Mouse (Mus musculus) cerebellum, adult 18-20 months (tissue): ENCODE measurements around the gene Rdh16f2.
"Not testable (repeated sequence)": the region's sequence is repeated elsewhere in the genome, so short reads cannot be mapped to it uniquely, and the experiment has no call there.

Source experiments
- DNase-seq, 2 experiments: peaks; one replicate each; pipeline ENCODE4 v3.0.0; 2021

Rdh16f2 gene

DNA sequence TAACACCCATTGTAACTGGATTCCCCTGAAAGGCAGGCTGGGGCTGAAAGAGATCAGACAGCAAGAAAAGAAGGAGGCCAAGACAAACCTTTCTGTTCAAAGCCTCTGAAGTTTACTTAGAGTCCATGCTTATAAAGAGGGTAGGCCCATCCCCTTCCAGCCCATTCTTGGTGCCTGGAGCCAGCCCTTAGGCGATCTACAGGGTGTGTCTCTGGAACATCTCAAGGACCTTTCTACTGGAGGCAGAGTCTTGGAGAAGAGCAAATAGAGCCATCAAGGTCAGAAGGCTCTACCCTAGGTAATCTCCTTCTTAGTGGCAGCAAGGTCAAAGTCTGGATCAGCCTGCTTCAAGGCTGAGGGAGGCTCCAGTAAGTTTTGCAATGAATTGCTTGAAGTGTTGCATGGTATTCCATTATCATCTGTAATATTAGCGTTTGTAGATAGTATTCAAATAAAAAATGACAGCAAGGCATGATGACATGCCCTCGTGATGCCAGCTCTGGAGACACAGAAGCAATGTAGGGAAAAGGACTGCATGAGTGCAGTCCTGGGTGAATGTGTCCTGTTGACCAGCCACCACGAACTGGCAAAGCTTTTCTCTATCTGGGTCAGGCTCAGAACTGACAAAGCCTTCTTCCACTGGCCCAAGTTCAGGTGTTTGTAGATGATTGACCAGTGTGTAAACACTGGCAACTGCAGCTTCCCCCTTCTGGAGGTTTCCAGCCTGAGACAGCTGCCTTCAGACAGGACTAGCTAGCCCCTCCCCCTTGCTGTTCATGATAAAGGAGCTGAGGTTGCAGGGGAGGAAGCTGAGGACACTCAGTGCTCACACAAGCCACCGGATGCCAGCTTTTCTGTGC is 27.1 kb downstream of the Rdh16f2 start:
- DNase-seq: not testable (repeated sequence)

DNA sequence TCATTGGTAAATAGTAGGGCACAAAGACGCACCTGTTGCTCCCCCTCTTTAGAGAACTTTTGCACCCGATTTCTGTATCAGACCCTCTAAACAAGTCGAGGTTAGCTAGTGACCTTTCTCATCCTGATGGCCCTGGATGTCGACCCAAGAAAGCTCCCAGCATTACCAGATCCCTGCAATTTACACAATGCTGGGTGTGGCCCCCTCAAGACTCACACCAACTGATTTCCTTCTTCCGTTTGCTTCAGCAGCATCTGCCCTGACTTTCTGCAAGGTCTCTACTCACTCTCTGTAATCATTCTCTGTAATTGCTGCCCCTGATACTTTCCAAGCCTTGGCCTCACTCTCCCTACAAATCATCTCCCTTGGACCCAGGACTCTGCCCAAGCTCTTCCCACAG is 30.4 kb downstream of the Rdh16f2 start:
- no peak for DNase-seq

DNA sequence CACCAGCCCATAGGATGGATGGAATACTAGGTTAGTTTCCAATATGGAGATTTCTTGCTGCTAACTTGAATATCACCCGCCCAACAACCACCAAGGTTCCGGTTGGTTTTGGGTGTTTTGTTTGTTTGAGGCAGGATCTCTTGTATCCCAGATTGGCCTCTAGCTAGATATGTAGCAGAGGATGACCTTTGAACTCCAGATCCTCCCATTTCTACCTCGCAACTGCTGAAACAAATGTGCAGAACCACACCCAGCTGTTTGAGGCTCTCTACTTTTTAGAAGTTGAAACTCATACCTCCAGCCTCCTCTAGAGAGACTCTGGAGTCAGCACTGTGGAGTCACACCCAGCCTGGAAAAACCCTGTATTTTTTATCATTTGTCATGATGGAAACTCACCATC is 31.2 kb downstream of the Rdh16f2 start:
- no peak for DNase-seq

DNA sequence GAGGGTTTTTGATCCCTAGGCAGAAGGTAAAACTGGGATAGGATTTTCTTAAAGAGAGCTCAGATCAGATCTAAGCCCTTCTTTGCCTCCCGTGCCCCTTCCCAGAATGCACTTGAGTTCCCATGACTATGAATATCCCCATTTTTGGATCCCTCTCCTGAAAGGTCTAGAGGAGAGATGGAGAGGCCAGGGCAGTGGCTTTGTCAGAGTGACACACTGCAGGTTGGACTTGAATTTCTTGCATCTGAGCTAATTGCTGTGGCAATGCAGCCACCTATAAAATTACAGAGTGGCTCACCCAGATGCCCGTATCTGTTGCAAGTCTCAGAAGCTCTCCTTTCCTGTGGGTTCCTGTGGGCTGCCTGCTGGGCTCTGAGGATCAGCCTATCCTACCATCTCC is 31.9 kb downstream of the Rdh16f2 start, which contains the start of gene Sdr9c7:
TSS of gene Sdr9c7 (plus strand) at position 301 of the 400 bp plus-strand sequence.
- no peak for DNase-seq

DNA sequence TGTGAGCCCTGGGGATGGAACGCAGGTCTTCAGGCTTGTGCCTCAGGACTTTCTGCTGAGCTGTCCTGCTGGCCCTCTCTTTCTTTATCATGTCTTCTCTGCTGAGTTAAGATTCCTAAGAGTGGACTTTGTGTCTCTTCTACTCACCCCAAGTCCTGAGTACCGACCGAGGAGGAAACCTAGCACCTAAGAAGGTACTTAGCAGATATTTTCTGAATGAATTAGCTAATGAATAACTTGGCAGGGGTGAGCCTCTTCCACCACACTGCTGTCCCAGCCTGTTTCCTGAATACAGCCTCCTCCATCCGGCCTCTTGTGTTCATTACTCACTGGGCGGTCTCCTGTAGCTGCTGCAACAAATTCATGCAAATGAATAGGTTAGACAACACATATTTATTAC is 33.5 kb downstream of the Rdh16f2 start:
- DNase-seq: no peak

DNA sequence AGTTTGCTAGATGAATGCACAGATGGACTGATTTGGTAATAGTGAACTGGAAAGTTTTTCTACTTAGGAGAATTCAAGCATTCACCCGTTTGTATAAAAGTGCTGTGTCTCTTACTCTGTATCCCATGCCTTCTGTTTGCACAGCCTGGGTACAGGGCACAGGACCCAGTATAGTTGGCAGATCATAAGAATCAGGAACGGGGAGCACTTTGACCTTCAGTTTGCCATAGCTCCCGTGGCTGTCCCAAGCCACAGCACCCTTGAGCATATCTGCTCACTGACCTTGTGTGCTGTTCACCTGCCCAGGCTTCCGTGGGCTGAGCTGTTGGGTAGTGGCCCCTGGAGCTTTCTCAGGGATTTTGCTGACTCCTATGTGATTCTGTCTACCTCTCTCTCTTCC is 35.5 kb downstream of the Rdh16f2 start:
- no peak for DNase-seq

DNA sequence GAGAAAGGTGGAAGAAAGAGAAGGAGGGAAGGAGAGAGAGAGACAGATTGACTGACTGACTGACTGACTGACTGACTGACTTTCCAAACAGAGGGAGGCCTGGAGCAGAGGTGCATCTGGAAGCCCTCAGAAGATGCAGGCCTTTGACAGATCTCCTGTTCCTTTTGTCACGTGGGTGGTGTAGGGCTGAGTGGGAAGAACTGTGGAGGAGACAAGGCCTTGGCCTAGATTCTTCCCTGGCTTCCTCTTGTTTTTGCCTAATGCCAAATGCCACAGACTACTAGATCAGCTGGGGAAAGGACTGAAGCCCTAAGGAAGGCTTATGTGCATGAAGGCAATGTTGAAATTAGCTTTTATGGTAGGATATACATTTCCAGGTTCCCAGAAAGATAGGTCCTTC is 36.8 kb downstream of the Rdh16f2 start:
- DNase-seq: no peak

DNA sequence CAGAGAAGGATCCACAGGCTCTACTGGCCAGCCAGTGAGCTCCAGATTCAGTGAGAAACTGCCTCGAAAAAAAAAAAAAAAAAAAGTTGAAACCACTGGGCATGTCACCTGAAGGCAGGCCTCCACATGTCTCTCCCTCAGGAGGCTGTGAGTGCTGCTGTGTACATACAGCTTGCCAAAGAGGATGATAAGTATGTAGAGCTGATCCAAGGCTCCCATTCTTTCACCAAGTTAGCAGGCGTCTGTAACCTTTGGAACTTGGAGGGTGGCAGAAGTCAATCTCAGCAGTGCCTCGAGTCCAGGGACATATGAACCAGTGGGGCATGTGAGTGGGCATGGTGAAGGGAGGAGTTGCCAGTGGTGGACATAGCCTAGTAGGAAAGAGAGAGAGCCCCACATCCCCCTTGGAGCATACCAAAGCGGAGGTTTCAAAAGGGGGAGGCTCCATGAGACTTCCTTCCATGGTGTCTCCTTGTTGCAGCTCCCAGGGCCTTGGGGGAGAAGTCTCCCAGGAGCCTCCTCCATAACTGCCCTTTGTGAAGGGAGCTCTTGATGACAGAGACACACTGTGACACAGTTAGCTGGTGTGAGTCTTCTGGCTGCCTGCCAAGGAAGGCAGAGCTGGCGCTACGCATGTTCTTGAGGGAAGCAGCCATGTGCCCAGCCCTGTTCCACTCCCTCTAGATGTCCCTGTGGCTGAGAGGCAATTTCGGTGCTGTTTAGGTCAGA is 38.6 kb downstream of the Rdh16f2 start:
- DNase-seq: peak in 1 of 2 experiments; percentile 3

DNA sequence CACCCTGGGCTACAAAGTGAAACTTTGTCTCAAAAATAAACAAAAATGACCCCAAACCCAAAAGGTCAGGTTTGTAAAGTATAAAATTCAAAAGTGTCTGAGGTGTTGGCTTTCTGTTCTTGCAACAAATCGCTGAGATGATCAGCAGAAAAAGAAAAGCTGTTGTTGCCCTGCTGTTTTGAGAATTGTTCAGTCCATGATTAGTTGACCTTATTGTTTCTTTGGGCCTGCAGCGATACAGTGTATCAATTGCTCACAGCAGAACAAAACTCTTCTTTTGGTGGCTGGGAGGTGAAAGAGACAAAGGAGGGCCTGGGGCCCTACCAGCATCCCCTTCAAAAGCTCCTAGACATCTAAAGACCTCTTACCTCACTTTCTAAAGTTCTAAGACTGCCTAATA is 39.9 kb downstream of the Rdh16f2 start:
- no peak for DNase-seq

DNA sequence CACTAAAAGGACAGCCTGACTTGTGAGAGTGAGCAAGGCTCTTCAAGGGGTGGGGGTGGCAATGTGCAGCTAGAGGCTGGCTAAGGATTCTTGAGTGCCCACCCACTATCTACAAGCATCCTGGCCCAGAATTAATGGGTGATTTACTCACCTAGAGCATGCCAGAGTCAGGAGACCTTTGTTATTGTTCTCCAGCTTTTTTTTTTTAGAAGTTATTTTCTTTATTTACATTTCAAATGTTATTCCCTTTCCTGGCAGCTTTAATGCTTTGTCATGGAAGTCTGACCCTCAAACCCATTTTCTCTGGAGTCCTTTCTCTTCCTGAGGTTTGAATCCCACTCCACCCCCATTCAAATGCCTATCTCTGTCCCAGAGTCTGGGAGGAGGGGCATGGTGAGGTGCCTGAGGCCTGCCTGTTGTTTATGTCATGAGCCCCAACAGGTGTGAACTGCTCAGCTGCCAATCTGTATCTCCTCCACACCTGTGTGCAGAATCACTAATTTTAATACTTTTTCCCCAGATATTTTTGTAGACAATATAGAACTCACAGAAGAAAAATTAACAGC is 41.2 kb downstream of the Rdh16f2 start:
- no peak for DNase-seq

DNA sequence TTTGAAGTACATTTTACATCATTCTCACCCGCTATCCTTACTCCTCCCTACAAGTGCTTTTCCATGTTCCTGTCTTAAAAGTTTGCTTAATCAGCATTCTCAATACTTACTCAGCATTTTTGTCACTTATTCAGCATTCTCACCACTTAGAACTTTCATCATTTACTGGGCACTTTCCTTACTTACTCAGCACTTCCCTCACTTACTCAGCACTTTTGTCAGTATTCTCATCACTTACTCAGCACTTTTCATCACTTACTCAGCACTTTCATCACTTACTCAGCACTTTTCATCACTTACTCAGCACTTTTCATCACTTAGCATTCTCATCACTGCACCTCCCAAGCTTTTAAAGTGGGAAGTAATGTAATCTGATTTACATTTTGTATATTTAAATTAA is 49.3 kb downstream of the Rdh16f2 start:
- DNase-seq: no peak

DNA sequence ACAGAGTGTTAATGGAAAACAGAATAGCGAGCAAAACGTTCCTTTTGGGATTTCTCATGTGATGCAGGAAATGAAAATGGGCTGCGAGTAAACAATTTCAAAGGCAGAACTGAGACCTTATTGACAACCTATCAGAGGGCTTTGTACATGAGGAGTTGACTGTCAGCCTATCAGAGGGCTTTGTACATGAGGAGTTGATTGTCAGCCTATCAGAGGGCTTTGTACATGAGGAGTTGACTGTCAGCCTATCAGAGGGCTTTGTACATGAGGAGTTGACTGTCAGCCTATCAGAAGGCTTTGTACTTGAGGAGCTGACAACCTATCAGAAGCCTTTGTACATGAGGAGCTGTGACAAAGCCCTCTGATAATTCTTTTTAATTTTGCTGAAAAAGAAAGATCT is 50.9 kb downstream of the Rdh16f2 start:
- DNase-seq: not testable (repeated sequence)

DNA sequence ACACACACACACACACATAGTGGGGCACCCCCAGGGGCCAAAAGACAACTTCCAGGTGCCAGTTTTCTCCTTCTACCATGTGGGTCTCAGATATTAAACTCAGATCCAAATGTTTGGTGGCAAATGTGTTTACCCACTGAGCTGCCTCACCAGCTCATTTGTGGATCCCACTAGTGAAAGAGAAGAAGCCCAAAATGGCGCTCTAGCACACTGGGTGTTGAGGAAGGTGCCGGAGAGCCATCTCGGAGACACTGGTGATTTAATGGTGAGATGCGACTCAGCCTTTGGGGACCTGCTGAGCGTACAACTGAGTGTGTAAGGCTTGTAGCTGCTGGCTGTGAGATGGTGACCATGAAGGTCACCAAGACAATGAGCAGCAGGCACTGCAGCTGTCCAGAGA is 51.4 kb downstream of the Rdh16f2 start:
- DNase-seq: no peak

DNA sequence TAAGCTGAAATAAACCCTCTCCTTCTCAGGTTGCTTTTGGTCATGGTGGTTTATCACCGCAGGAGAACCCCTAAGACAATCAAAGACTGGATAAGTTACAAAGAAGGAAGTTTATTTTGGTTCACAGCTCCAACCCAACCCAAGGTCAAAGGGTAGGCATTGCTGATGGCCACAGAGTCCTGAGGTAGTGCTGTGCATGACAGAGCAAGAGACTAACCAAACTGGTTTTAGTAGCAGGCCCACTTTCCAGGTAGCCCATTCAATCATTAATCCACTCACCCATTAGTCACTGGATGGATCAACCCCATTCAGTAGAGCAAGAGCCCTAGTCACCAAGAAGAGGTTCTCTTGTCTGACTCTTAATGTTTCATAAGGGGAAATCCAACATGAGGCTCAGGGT is 56.0 kb downstream of the Rdh16f2 start:
- no peak for DNase-seq

DNA sequence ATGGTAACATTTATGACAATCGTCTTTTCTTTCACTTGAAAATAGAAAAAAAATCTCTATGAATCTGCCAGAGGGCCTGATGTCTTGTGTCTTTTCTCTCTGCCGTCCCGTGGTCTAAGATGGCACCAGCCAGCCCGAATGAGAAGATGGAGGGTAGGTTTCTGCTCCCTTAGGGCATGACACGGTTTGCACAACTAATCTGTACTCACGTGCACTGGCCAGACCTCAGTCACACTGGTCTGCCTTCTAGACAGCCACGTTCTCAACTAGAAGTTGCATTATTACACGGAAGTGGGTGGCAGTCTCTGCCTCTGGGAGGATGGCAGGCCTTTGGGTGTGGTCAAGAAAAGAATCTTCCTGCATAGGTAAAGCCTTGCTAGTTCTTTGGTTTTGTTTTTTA is 56.8 kb downstream of the Rdh16f2 start:
- no peak for DNase-seq

DNA sequence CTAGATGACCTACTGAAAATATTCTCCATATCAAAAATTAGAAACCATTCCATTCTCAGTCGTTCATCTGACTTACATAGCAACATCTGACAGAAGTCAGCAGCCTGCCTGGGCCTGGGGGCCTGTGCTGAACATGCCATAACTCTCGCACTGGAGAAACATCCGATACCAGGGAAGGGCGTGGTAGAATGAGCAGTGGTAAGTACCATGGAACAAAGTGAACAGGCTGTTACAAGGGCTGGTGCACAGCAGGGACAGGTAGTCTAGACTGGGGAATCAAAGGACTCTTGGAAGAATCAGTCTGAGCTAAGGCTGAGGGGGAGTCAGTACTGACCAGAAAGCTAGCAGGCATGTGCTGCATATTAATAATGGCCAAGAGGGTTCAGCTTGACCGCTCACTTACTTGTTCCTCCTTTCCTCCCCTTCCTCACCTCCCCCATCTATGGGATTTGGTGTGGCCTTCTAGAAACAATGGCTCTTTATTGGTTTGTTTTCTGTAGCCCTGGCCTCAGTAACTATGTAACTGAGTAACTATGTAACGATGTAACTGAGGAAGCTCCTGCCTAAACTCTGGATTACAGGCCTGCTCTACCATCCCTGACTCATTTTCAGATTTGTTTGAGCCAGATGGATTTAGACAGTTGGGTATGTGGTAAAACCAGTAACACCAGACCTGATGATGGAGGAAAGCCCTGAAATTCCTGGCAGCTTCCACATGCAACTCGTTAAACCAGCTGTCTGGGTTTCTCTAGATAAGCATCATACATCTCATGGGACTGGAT is 58.5 kb downstream of the Rdh16f2 start:
- DNase-seq: no peak
